Mouse (Mus musculus): ENCODE data around the gene Sbno2.
"Not testable (repeated sequence)": the region's sequence is repeated elsewhere in the genome, so short reads cannot be mapped to it uniquely, and the experiment has no call there.

Gene Sbno2

GRCm38 (mm10) chr10:80057683-80058326, 47.6 kb downstream of the Sbno2 start:
- DNase-seq (ENCODE audit: low spot score), result no peak

- DNase-seq (ENCODE audit: low spot score), result no peak
Measured at GRCm38 (mm10) chr10:80056976-80057682, 48.2 kb downstream of the Sbno2 start.

- no peak for DNase-seq (ENCODE audit: low spot score)
Measured at GRCm38 (mm10) chr10:80056506-80056905, 48.9 kb downstream of the Sbno2 start.

- DNase-seq (ENCODE audit: low spot score), result no peak
Measured at GRCm38 (mm10) chr10:80055891-80056290, 49.5 kb downstream of the Sbno2 start.

- DNase-seq (ENCODE audit: low spot score), result no peak
Measured at GRCm38 (mm10) chr10:80055364-80055763, 50.0 kb downstream of the Sbno2 start.

GRCm38 (mm10) chr10:80054911-80055310, 50.5 kb downstream of the Sbno2 start:
- DNase-seq (ENCODE audit: low spot score), result not testable (repeated sequence)

GRCm38 (mm10) chr10:80053831-80054815, 51.2 kb downstream of the Sbno2 start:
- DNase-seq (ENCODE audit: low spot score), result peak; percentile 84

- DNase-seq (ENCODE audit: low spot score), result peak; percentile 99
Measured at GRCm38 (mm10) chr10:80053259-80053780, 52.1 kb downstream of the Sbno2 start.

- no peak for DNase-seq (ENCODE audit: low spot score)
Measured at GRCm38 (mm10) chr10:80052374-80052764, 53.0 kb downstream of the Sbno2 start.

GRCm38 (mm10) chr10:80051618-80052373, 53.6 kb downstream of the Sbno2 start:
- peak; percentile 93 for DNase-seq (ENCODE audit: low spot score)

GRCm38 (mm10) chr10:80050885-80051617, 54.3 kb downstream of the Sbno2 start:
- no peak for DNase-seq (ENCODE audit: low spot score)

GRCm38 (mm10) chr10:80050244-80050643, 55.1 kb downstream of the Sbno2 start:
- no peak for DNase-seq (ENCODE audit: low spot score)

- no peak for DNase-seq (ENCODE audit: low spot score)
Measured at GRCm38 (mm10) chr10:80048834-80049233, 56.5 kb downstream of the Sbno2 start.

- DNase-seq (ENCODE audit: low spot score), result no peak
Measured at GRCm38 (mm10) chr10:80048396-80048795, 57.0 kb downstream of the Sbno2 start.

- no peak for DNase-seq (ENCODE audit: low spot score)
Measured at GRCm38 (mm10) chr10:80047041-80047565, 58.3 kb downstream of the Sbno2 start, which contains the start of gene Gpx4. TSS of gene Gpx4 (plus strand) at chr10:80047166.

- no peak for DNase-seq (ENCODE audit: low spot score)
Measured at GRCm38 (mm10) chr10:80045766-80046165, 59.6 kb downstream of the Sbno2 start.

- DNase-seq (ENCODE audit: low spot score), result not testable (repeated sequence)
Measured at GRCm38 (mm10) chr10:80045364-80045763, 60.0 kb downstream of the Sbno2 start.

- no peak for DNase-seq (ENCODE audit: low spot score)
Measured at GRCm38 (mm10) chr10:80044087-80044486, 61.3 kb downstream of the Sbno2 start.

- not testable (repeated sequence) for DNase-seq (ENCODE audit: low spot score)
Measured at GRCm38 (mm10) chr10:80041409-80042060, 63.8 kb downstream of the Sbno2 start.

GRCm38 (mm10) chr10:80039559-80039979, 65.8 kb downstream of the Sbno2 start, which contains the start of gene Polr2e:
TSS of gene Polr2e (minus strand) at chr10:80039795.
- DNase-seq (ENCODE audit: low spot score), result peak; percentile 96

All from yolk sac, embryonic 10.5 days (tissue).